Mouse (Mus musculus) CD4-positive helper T cell, adult 2 months (primary cell): ENCODE measurements around the gene Tec.

Experiments used
- DNase-seq: peaks from one replicate; pipeline ENCODE4 v3.0.0-alpha.2; 2012; ENCODE audit warnings: low read depth, missing footprints, low spot score

Tec gene

GRCm38 (mm10) chr5:72891534-72891933 is 23.3 kb upstream of the Tec start:
- DNase-seq = peak; percentile 63

- DNase-seq = no peak
Measured at GRCm38 (mm10) chr5:72888260-72888659, 20.0 kb upstream of the Tec start.

- no peak for DNase-seq
Measured at GRCm38 (mm10) chr5:72886458-72887222, 18.4 kb upstream of the Tec start.

GRCm38 (mm10) chr5:72883706-72884105 is 15.4 kb upstream of the Tec start:
- no peak for DNase-seq

- DNase-seq = no peak
Measured at GRCm38 (mm10) chr5:72882412-72882765, 14.1 kb upstream of the Tec start.

- DNase-seq = no peak
Measured at GRCm38 (mm10) chr5:72881748-72882411, 13.6 kb upstream of the Tec start.

GRCm38 (mm10) chr5:72879736-72880135 is 11.5 kb upstream of the Tec start:
- DNase-seq = no peak

GRCm38 (mm10) chr5:72871114-72871513 is 2.8 kb upstream of the Tec start:
- DNase-seq = no peak

- peak; percentile 43 for DNase-seq
Measured at GRCm38 (mm10) chr5:72869779-72870608, 1.7 kb upstream of the Tec start.

- no peak for DNase-seq
Measured at GRCm38 (mm10) chr5:72867036-72867672, 1.1 kb downstream of the Tec start.

- no peak for DNase-seq
Measured at GRCm38 (mm10) chr5:72866260-72866905, 1.9 kb downstream of the Tec start.

GRCm38 (mm10) chr5:72864654-72865178 is 3.6 kb downstream of the Tec start:
- no peak for DNase-seq

- peak; percentile 28 for DNase-seq
Measured at GRCm38 (mm10) chr5:72863166-72863565, 5.1 kb downstream of the Tec start.

- DNase-seq = no peak
Measured at GRCm38 (mm10) chr5:72861726-72862385, 6.4 kb downstream of the Tec start.

- DNase-seq = no peak
Measured at GRCm38 (mm10) chr5:72860899-72861298, 7.4 kb downstream of the Tec start.

- no peak for DNase-seq
Measured at GRCm38 (mm10) chr5:72858306-72858705, 10.0 kb downstream of the Tec start.

GRCm38 (mm10) chr5:72857756-72858155 is 10.5 kb downstream of the Tec start:
- DNase-seq = no peak

- DNase-seq = no peak
Measured at GRCm38 (mm10) chr5:72856255-72856878, 11.9 kb downstream of the Tec start.

- DNase-seq = no peak
Measured at GRCm38 (mm10) chr5:72855685-72856124, 12.6 kb downstream of the Tec start.
